Mouse (Mus musculus) midbrain, embryonic 11.5 days (tissue): Measurements from ENCODE around the gene Ccdc159. TPM values are rescaled to one million over a fixed set of nuclear protein-coding genes. Genes with fewer than 3 reads are reported as not detected.

Source experiments
- ATAC-seq: fragments of 200-750 bp; cut with Nextera tagmentation; 2 replicates; pipeline ENCODE4 v1.8.0; 2017; ENCODE audit warnings: moderate TSS enrichment, moderate library complexity; ENCODE audit not compliant: low FRiP score
- DNase-seq: peaks from one replicate; pipeline ENCODE4 v3.0.0; 2015; ENCODE audit warnings: low spot score; ENCODE audit errors: missing footprints
- H3K27ac ChIP-seq: fragments of 300-500 bp; sonication (generic); 2 replicates; pipeline ENCODE4 v1.5.1; 2014; ENCODE audit warnings: low read depth, low read length
- H3K27me3 ChIP-seq: fragments of 300-500 bp; sonication (generic); 2 replicates; pipeline ENCODE4 v1.6.1; 2014; ENCODE audit warnings: mild to moderate bottlenecking, low read length, moderate library complexity, mixed read lengths; ENCODE audit not compliant: control insufficient read depth, insufficient read depth
- H3K36me3 ChIP-seq: fragments of 300-500 bp; sonication (generic); 2 replicates; pipeline ENCODE4 v1.6.1; 2014; ENCODE audit warnings: mild to moderate bottlenecking, low read length, moderate library complexity, mixed read lengths; ENCODE audit not compliant: control insufficient read depth, insufficient read depth
- H3K4me1 ChIP-seq: fragments of 300-500 bp; sonication (generic); 2 replicates; pipeline ENCODE4 v1.6.1; 2014; ENCODE audit warnings: low read length; ENCODE audit not compliant: control insufficient read depth, insufficient read depth
- H3K4me2 ChIP-seq: fragments of 300-500 bp; sonication (generic); 2 replicates; pipeline ENCODE4 v1.6.1; 2014; ENCODE audit warnings: mild to moderate bottlenecking, moderate library complexity
- H3K4me3 ChIP-seq: fragments of 300-500 bp; sonication (generic); 2 replicates; pipeline ENCODE4 v1.5.1; 2014; ENCODE audit warnings: low read depth, low read length
- H3K9ac ChIP-seq: fragments of 300-500 bp; sonication (generic); 2 replicates; pipeline ENCODE4 v1.6.1; 2014; ENCODE audit warnings: low read length
- H3K9me3 ChIP-seq: fragments of 300-500 bp; sonication (generic); 2 replicates; pipeline ENCODE4 v1.6.1; 2016; ENCODE audit warnings: low read length; ENCODE audit not compliant: control insufficient read depth
- WGBS: fragments of 180-500 bp; shearing (Covaris S2); extraction: QIAGEN DNeasy Blood & Tissue Kit; methylation state at CpG from one replicate; pipeline ENCODE4 v1.1.7; 2014; 5-methylcytosine and 5-hydroxymethylcytosine counted together
- polyA plus RNA-seq: library from polyadenylated mRNA; unstranded; fragments of >200 nt; fragmentation: Nextera tagmentation; extraction: Ambion mirVana; gene quantifications from 2 replicates; pipeline ENCODE4 v1.2.1, GENCODE M21; 2014

The Ccdc159 gene
- polyA plus RNA-seq, 1 experiment from 2014 or later: 3.4 TPM

- H3K4me3 ChIP-seq: no peak overlapping the region
- H3K27ac ChIP-seq: no peak overlapping the region
- no peaks in the 10 kb centered on the region for H3K36me3 ChIP-seq
- no peak overlapping the region for H3K4me2 ChIP-seq
- H3K27me3 ChIP-seq: 0 out of 2 replicates have a peak, but pooled peaks cover under 1% of the 10 kb centered on the region
- no peaks in the 10 kb centered on the region for H3K9me3 ChIP-seq
- 79% methylated on average over 3 of the region's 3 CpGs for WGBS
- ATAC-seq (no peak), DNase-seq (peak; percentile 31)
- H3K9ac ChIP-seq: no peak overlapping the region
- peaks cover 11% of the 10 kb centered on the region for H3K4me1 ChIP-seq
Observed at GRCm38 (mm10) chr9:21929208-21929607, 1.9 kb downstream of the Ccdc159 start.

GRCm38 (mm10) chr9:21932006-21932405, 4.7 kb downstream of the Ccdc159 start:
- WGBS: 71% methylated on average over 2 of the region's 2 CpGs
- no peak overlapping the region for H3K4me2 ChIP-seq
- ATAC-seq (no peak), DNase-seq (no peak)
- no peak overlapping the region for H3K27ac ChIP-seq
- no peaks in the 10 kb centered on the region for H3K9me3 ChIP-seq
- peaks cover 4% of the 10 kb centered on the region; the same call in 1 of the 2 replicates for H3K4me1 ChIP-seq
- no peak overlapping the region for H3K9ac ChIP-seq
- H3K27me3 ChIP-seq: 0 out of 2 replicates have a peak, but pooled peaks cover 3% of the 10 kb centered on the region
- no peak overlapping the region for H3K4me3 ChIP-seq
- no peaks in the 10 kb centered on the region for H3K36me3 ChIP-seq

DNA sequence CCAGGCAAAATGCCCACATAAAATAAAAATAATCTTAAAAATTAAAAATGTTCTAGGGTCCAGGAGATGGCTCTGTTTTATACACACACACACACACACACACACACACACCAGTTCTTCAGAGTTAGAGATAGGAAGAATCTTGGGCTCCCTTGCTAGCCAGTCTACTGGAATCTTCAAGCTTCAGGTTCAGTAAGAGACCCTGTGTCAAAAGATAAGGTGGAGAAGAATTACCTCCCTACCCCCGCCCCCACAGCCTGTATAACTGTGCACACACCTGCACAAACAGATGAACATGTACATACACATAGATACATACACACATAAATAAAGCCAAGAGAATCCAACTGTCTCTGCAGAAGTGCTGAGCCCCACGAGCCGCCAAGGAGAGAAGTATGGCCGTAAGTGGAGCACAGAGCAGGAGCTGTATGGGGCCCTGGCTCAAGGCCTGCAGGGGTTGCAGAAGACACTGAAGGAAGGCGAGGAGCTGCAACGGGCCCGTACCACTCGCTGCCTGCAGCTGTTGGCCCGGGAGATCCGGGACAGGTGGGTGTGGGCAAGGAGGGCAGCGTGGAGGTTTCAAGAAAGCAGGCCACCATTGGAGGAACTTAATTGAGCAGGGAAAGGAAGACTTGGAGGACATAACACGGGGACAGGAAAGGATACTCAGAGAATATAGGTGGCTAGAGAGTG, 5.3 kb downstream of the Ccdc159 start:
- H3K4me3 ChIP-seq: no peak overlapping the region
- ATAC-seq: no peak
- peaks cover 5% of the 10 kb centered on the region; the same call in 1 of the 2 replicates for H3K4me1 ChIP-seq
- no peak overlapping the region for H3K9ac ChIP-seq
- peak; percentile 1 for DNase-seq
- H3K36me3 ChIP-seq: no peaks in the 10 kb centered on the region
- H3K9me3 ChIP-seq: no peaks in the 10 kb centered on the region
- no peak overlapping the region for H3K27ac ChIP-seq
- WGBS: 63% methylated on average over 12 of the region's 12 CpGs
- H3K4me2 ChIP-seq: no peak overlapping the region
- H3K27me3 ChIP-seq: 0 out of 2 replicates have a peak, but pooled peaks cover 3% of the 10 kb centered on the region

GRCm38 (mm10) chr9:21934021-21934420, 6.8 kb downstream of the Ccdc159 start:
- WGBS: 92% methylated on average over 12 of the region's 12 CpGs
- Histone ChIP-seq H3K9me3 (no peaks in the 10 kb centered on the region), H3K36me3 (no peaks in the 10 kb centered on the region), H3K4me2 (no peak overlapping the region), H3K4me1 (peaks cover 3% of the 10 kb centered on the region; the same call in 1 of the 2 replicates), H3K9ac (no peak overlapping the region), H3K27me3 (0 out of 2 replicates have a peak, but pooled peaks cover 3% of the 10 kb centered on the region), H3K4me3 (no peak overlapping the region), H3K27ac (no peak overlapping the region)
- ATAC-seq: no peak
- no peak for DNase-seq

DNA sequence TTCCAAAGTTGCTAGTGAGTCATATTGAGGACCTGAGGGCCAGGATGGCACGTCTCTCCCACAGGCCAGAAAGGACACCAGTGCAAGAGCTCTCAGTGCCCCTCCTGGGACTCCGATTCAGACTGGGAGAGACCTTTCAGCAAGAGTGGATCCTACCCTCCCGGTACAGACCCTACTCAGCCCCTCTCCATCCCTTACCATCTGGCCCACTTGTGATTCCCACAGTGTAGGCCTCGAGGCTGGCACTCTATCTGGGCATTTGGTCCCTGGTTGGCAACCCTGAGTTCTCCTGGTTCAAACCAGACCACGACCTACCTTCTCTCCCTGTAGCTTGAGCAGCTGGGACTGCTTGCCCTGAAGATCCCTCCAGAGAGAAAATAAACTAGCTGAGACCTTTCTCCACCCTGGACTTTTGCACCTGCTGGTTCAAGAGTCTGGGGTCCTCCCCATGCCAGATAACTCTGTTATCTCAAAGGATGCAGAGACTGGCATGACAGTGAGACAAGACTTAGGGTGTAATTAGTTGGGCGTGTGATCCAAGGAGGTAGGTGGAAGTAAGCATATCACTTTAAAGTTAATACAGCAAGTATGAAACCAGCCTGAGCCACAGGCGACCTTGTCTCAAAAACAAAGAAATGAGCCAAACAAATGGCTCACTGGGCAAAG, 8.3 kb downstream of the Ccdc159 start:
- no peak overlapping the region for H3K27ac ChIP-seq
- no peak overlapping the region for H3K4me2 ChIP-seq
- no peak for DNase-seq
- no peak for ATAC-seq
- H3K36me3 ChIP-seq: no peaks in the 10 kb centered on the region; the same call in 1 of the 2 replicates
- H3K9ac ChIP-seq: no peak overlapping the region
- no peaks in the 10 kb centered on the region for H3K9me3 ChIP-seq
- H3K4me3 ChIP-seq: no peak overlapping the region
- 83% methylated on average over 7 of the region's 7 CpGs for WGBS
- H3K4me1 ChIP-seq: peaks cover 3% of the 10 kb centered on the region; the same call in 1 of the 2 replicates
- 0 out of 2 replicates have a peak, but pooled peaks cover 3% of the 10 kb centered on the region for H3K27me3 ChIP-seq

DNA sequence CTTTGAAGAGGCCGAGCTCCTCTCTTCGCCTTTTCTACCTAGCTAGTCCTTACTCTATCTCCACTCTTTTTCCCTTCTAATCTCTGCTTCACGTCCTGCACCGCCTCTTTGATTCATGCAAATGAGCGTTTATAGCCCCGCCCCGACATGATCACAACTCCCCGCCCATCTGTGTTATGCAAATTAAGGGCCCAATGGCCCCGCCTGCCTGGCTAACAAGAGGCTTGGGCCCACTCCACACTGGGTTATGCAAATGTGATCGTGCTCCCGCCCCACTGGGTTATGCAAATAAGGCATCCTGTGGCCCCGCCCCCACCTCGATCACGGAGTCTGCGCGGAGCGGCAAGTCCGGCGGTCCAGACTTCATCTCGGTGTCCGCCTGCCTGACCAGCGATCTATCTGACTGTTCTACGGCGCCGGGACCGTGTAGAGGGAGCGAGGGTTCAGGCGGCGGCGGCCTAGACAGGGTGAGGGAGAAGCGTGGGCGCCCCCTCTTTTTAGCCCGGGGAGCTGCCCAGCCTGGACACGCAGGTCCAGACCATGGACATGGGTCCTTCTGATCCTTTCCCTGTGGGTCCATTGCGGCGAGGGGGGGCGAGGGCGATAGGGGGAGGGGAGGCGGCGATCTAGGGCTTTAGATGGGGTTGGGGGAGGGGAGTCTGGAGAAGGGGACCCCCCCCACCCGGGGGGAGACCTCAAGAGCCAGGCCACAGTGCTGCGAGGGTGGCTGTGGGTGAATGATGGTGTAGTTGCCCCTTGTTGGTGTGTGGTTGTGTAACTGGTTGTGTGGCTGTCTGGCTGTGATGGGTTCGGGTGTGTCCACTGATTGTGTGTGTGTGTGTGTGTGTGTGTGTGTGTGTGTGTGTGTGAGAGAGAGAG, 9.7 kb downstream of the Ccdc159 start, which contains the start of gene Plppr2:
Gene Plppr2 (plus strand): TSS at position 342 of the 879 bp plus-strand sequence.
- Histone ChIP-seq H3K27me3 (0 out of 2 replicates have a peak, but pooled peaks cover 3% of the 10 kb centered on the region), H3K4me3 (peak within 1 kb of the TSS; percentile 59), H3K9me3 (no peaks in the 10 kb centered on the region), H3K27ac (peak within 1 kb of the TSS; percentile 5; the same call in 1 of the 2 replicates), H3K4me2 (peak within 1 kb of the TSS; percentile 73), H3K9ac (peak within 1 kb of the TSS; percentile 75), H3K4me1 (peaks cover 3% of the 10 kb centered on the region; the same call in 1 of the 2 replicates), H3K36me3 (no peaks in the 10 kb centered on the region; the same call in 1 of the 2 replicates)
- DNase-seq (peak; percentile 99), ATAC-seq (peak; percentile 97)
- WGBS: 3% methylated on average over 39 of the region's 43 CpGs

- Histone ChIP-seq H3K27me3 (0 out of 2 replicates have a peak, but pooled peaks cover 3% of the 10 kb centered on the region), H3K4me1 (peaks cover 3% of the 10 kb centered on the region; the same call in 1 of the 2 replicates), H3K9ac (no peak overlapping the region), H3K4me2 (peak overlapping the region; percentile 73), H3K27ac (no peak overlapping the region), H3K9me3 (no peaks in the 10 kb centered on the region), H3K4me3 (peak overlapping the region; percentile 59), H3K36me3 (no peaks in the 10 kb centered on the region; the same call in 1 of the 2 replicates)
- no peak for DNase-seq
- ATAC-seq: no peak
- 81% methylated on average over 4 of the region's 4 CpGs for WGBS
Observed at GRCm38 (mm10) chr9:21937711-21938175, 10.5 kb downstream of the Ccdc159 start.

DNA sequence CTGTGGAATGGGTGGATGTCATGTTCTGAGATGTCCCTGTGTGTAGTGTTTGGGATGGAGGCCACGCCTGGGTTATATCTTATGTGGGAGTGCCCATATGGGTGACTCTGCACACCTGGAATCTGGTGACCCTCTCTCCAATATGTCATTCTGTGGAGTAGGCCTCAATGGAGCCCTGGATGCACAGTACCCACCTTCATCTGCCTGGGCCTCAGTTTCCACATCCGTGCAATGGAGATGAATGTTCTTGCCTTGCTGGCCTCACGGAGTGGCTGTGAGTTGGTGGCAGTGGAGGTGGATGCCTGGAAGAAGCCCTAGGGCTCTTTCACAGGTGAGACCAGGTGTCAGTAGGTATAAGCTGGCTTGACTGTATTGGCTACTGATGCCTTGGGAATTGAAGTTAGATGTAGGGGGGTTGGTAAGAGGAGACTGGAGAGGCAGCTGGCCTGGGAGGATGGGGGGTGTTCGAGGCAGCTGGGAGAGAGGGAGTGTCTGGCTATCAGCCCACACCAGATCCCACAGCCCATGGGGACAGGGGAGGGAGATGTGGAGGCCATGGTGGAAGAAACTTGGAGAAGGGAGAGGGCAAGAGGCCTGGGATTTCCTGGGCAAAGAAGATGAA, 11.1 kb downstream of the Ccdc159 start:
- Histone ChIP-seq H3K27ac (no peak overlapping the region), H3K4me2 (peak overlapping the region; percentile 4; the same call in 1 of the 2 replicates), H3K4me3 (no peak overlapping the region), H3K27me3 (0 out of 2 replicates have a peak, but pooled peaks cover 3% of the 10 kb centered on the region), H3K36me3 (no peaks in the 10 kb centered on the region; the same call in 1 of the 2 replicates), H3K9ac (no peak overlapping the region), H3K9me3 (no peaks in the 10 kb centered on the region), H3K4me1 (peaks cover 3% of the 10 kb centered on the region; the same call in 1 of the 2 replicates)
- 85% methylated on average over 4 of the region's 4 CpGs for WGBS
- no peak for DNase-seq
- no peak for ATAC-seq
